Mouse (Mus musculus) C2C12 (cell line): ENCODE measurements around the gene Tcf7l1.

Experiments
- CTCF ChIP-seq: IDR thresholded peaks from one replicate; pipeline ENCODE4 v1.5.1; 2011; ENCODE audit not compliant: control insufficient read depth, insufficient read depth, insufficient read length
- MYOG ChIP-seq: IDR thresholded peaks from one replicate; pipeline ENCODE4 v1.6.1; 2011; ENCODE audit not compliant: control insufficient read depth, insufficient read length; ENCODE audit errors: extremely low read depth
- USF1 ChIP-seq: IDR thresholded peaks from one replicate; pipeline ENCODE4 v1.6.1; 2011; ENCODE audit warnings: low read depth, mild to moderate bottlenecking, control low read depth, moderate library complexity

GRCm38 (mm10) chr6:72825762-72826161, 36.7 kb upstream of the Tcf7l1 start:
- TF ChIP-seq CTCF (no peak), MYOG (no peak), USF1 (no peak)
